Mouse (Mus musculus) frontal cortex, postnatal 25 days (tissue): ENCODE data around the gene Gm3435.
A peak's percentile ranks its signal among the peaks of the same experiment; 100 is the strongest.
"Not testable (repeated sequence)": the region's sequence is repeated elsewhere in the genome, so short reads cannot be mapped to it uniquely, and the experiment has no call there.

Source experiments
- DNase-seq, 2 experiments: peaks; one replicate each; pipeline ENCODE4 v3.0.0; 2022; ENCODE audit warnings: low spot score in 2 of 2

The Gm3435 gene

DNA sequence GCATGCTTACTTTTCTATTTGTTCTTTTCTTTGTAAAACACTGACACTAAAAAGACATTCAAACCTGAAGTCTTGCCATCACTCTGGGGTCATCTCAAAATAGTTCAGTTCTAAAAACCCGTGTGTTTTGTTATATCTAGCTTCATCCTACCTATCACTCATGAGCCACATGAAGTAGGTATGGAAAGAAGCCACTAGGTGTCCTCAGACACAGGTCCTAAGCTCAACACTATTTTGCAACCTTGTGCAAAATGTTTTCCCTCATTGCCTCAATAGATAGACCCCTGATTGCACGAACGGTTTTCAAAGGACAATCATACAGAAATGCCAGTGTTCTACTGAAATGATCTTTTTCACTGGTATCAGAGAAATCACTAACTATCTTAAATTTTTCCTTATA lies 30.5 kb downstream of the Gm3435 start:
- DNase-seq: not testable (repeated sequence)

DNA sequence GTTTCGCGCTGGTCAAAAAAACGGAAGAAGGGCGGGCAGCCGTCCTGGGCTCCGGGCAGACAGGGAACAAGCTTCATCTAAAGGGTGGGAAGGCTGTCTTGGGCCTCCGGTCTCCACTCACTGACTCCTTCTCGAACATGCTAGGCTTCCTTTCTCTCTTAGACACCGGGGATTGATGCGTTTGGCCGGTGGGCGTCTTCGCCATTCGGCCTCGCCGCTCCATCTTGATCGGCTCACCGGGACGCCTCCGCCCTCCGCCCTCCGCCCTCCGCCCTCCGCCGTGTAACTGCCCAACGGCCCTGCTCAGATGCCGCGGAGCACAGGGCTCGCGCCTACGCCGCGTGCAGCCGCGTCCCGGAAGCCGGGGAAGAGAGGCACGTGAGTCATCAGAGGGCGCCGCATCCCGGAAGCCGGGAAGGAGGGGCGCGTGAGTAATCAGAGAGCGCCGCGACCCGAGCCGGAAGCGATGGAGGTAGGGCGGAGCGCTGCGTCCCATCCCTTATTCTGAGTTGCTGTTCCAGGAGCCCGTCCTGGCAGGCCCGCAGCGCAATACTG lies 31.3 kb downstream of the Gm3435 start, which contains the start of the genes Ermard, Tcte3 and Gm3448:
Gene Ermard (plus strand): TSS at position 34 of the 555 bp plus-strand sequence.
Gene Tcte3 (minus strand): TSS at position 314 of the 555 bp plus-strand sequence.
Gene Gm3448 (minus strand): TSS at position 363 of the 555 bp plus-strand sequence.
- peak in 1 of 2 experiments; percentile 8 for DNase-seq

- not testable (repeated sequence) for DNase-seq
These were observed 40.4 kb downstream of the Gm3435 start for GRCm38 (mm10) chr17:15050338-15050737.

GRCm38 (mm10) chr17:15052766-15053165 lies 42.8 kb downstream of the Gm3435 start:
- DNase-seq: not testable (repeated sequence)

DNA sequence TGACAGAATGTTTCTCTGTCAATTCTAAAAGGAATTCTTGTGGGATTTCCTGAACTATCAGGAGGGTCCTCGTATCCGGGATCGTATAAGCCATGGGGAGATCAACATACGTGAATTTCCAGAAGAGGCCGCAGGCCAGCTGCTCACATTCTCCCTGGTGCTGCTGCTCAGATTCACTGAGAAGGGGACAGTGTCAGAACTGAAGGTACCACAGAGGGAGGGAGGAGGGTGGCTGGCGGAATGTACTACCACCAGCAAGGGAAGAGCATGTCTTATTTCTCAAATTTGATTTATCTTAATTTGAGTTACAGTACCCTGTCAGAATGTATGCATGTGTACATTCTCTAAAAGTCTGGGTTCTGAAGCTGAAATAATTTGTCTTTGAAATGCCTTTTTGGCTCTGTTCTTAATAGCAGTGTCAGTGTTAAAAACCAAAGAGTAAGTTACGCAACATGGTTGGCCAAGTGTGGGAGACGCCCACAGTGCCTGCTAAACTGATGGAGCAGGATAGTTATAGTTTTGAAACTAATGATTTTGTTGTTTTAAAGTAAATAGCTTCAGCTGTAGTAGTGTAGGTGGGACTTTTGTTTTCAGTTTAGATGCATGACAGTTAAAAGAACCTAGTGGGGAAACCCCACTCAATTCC lies 43.3 kb downstream of the Gm3435 start:
- DNase-seq: peak in 1 of 2 experiments; percentile 2

DNA sequence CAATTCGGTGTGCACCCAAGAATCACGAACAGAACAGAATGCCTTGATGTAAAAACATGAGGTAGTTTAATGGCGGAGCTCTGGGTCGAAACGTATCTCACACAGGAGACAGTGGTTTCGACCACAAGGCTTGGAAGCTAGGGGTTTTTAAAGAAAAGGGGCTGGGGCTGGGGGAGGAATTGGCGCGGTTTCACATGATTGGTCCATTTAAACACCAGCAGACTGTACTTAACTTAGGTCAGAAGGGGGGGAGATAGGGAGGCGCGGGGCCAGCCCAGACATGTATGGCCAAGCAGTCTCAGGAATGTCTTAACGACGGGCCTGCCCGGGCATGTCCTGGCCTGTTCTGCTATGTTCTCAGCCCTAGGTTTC lies 43.8 kb downstream of the Gm3435 start:
- peak in 1 of 2 experiments; percentile 3 for DNase-seq

- DNase-seq: peak in 1 of 2 experiments; percentile 4
These were observed 45.9 kb downstream of the Gm3435 start for GRCm38 (mm10) chr17:15055925-15056324.

DNA sequence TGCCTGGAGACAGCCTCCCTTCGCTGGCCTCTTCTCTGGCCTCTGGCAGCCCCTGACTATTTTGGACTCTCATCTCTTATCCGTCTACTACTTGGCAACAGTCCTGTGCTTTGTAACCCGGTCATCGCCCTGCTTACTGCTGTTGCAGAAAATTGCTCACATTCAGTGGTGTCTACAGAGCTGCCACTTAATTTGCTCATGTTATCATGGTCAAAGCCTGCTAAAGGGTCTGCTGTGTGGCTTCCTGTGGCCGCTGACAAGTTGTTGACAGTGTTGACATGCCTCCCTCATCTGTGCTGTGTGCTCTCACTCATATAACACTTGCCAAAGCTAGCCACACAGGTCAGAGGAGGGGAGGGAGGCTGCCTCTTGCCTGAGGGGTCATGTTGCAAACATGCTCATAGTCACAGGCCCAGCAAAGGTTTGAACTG lies 48.2 kb downstream of the Gm3435 start:
- no peak for DNase-seq

DNA sequence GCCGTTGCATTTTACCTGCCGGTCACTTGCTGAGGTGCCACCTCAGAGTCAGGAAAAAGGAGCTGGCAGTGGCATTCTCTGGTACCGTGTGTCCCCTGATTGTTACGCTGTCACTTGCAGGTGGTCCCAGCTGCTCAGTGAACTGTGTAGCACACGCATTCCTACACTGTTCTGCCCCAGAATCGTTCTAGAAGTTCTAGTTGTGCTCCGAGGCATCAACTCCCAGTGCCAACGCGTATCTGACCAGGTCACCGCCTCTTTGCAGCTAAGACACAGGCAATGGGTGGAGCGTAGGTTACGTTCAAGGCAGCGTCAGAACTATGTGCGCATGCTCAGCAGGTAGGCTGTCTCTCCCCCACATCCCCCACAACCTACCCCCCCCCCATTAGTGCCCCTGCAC lies 49.7 kb downstream of the Gm3435 start:
- DNase-seq: no peak

DNA sequence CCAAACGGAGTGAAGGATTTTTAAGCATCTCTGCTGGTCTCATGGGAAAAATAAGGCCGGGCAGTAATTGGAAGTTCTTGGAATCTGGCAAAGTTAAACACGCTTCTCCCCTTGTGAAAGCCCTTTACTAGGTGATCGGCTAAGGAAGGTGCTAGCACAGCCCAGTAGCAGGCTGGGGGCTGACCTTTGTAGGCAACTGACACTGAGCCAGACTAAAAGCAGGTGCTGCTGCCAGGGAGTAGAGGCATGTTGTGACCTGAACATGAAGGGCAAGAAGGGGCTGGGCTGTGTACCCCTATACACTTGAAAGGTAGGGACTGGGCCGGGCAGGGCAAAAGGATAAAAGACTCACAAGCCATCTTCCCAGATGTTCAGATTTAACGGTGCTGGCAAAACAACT lies 50.4 kb downstream of the Gm3435 start:
- DNase-seq: no peak

- DNase-seq: peak; percentile 41 to 67
These were observed 55.5 kb downstream of the Gm3435 start for GRCm38 (mm10) chr17:15065391-15066024.

DNA sequence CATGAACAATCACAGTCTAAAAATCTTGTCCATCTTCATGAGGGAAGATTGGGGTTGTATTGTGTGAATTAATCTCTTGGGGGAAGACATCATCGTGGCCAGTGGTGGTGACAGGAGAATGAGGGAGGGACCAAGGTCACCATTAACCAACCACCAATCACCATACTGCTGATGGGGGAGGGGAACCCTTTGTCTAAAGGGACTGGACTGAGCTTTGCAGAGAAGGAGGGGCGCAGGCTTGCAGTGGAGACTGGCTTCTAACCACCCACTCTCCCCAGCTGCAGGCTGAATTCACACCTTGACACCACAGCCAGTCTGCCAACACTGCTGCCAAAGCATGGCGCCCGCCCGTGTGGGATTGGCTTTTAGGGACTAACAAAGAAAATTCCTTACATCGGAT lies 56.1 kb downstream of the Gm3435 start:
- no peak for DNase-seq

DNA sequence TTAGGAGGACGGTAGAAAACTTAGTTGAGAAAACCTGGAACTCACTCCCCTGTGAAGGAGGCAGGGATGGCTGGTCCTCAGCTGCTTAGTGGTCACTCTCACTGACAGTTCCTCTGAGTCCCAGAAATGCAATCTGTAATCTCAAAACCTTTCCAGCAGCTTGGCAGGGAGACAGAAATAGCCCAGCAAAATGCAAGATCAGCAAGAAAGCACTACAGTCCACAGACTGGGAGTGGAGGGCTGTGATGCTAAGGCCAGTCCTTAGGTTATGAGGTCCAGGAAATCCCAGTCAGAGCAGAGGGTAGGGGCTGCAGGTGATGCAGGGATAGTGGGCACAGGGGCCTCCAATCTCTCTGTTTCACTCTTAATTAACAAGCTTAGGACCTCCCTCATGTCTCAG lies 56.9 kb downstream of the Gm3435 start:
- no peak for DNase-seq

DNA sequence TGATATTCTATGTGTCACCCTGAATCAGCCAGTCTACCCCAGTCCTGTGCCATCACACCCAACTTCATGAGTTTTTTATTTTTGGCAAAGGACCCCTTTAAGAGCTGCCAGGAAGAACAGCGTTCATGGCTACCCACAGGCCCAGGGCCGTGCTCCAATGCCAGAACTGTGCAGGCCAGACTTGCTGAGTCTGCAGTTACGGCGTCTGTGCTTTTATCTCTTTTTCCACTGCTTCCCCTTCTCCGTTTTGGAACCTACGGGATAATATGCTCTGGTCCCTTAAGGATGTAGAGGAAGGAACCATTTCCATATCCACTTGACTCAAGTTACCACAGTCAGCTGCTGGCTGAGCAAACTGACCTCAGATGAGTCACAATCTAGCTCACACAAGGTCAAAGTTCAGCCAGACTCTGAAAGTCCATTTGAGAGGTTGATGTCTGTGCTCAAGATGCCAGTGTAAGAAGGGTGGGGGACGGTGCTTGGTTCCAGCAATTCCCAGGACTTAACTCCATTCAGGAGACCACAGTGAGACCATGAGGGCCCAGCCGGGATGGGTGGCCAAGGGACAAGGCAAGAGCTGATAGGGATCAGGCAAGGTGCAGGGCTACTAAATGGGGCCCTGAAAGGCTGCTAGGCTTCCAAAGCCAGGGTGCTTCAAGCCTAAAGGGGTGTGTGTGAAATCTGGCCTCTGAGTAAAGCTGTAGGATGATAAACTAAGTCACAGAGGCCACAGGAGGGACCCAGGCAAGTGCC lies 58.2 kb downstream of the Gm3435 start:
- no peak for DNase-seq

- no peak for DNase-seq
These were observed 59.1 kb downstream of the Gm3435 start for GRCm38 (mm10) chr17:15069124-15069523.
